Mouse (Mus musculus): ENCODE measurements around the gene Wdr25.

Gene Wdr25

GRCm38 (mm10) chr12:108934231-108934630 is 40.8 kb downstream of the Wdr25 start:
- DNase-seq (ENCODE audit: inconsistent age in 2 of 2, low spot score in 1 of 2) = no peak

DNA sequence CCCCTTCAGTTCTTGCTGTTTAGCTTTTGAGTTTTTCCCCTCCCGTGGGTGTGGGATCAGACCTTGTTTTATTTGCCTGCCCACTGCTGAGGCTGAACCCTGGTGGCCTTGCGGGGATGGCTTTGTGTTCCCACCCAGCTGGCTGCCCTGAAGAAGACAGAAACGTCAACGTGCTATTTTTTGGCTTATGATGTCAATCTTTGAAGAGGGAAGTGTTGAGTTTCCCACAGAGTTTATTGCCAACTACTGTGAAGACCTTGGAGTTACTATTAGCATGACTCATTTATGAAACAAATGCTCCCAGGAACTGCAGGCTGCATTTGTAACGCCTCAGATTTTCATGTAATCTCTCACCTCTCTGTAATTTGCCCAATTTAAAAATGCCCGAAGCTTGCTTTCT is 43.4 kb downstream of the Wdr25 start:
- peak in 1 of 2 experiments; percentile 62 for DNase-seq (ENCODE audit: inconsistent age in 2 of 2, low spot score in 1 of 2)

GRCm38 (mm10) chr12:108937506-108937905 is 44.1 kb downstream of the Wdr25 start:
- DNase-seq (ENCODE audit: inconsistent age in 2 of 2, low spot score in 1 of 2) = no peak

DNA sequence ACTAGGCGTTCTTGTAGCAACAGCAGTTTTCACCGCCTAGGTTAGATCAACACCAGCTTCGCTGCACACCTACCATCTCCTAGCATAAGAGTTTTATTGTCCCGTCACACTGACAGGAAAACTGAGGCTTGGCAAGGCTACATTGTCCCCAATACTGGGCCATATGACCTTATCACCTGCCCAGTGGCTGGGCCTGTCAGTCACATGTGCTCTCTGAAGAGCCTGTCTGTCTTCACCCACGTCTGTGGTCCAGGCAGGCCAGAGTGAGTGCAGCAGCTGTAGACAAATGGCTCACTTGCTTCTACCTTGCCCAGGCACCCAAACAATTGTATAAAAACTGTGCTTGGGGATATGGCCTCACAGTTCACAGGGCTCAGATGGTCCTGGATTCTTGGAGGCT is 45.4 kb downstream of the Wdr25 start:
- no peak for DNase-seq (ENCODE audit: inconsistent age in 2 of 2, low spot score in 1 of 2)

- DNase-seq (ENCODE audit: inconsistent age in 2 of 2, low spot score in 1 of 2) = no peak
These were observed 45.9 kb downstream of the Wdr25 start for GRCm38 (mm10) chr12:108939317-108939716.

DNA sequence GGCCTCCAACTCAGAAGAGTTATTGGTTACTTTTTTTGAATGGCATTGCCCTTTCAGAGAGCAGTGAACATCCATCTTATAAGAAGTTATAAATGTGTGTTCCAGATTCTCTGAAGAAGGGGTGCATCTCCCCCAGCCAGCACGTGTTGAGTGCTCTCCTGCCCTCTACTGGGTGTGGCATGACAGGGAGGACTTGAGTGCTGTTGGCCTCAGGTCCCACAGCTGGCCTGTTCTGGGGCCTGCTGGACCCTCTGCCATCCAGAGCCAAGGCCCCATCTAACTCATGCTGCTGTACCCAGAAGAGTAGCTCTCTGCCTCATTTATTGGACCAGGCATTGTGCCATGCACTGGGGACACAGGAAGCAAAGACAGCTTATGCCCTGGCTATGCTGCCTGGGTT is 46.8 kb downstream of the Wdr25 start:
- DNase-seq (ENCODE audit: inconsistent age in 2 of 2, low spot score in 1 of 2) = no peak

DNA sequence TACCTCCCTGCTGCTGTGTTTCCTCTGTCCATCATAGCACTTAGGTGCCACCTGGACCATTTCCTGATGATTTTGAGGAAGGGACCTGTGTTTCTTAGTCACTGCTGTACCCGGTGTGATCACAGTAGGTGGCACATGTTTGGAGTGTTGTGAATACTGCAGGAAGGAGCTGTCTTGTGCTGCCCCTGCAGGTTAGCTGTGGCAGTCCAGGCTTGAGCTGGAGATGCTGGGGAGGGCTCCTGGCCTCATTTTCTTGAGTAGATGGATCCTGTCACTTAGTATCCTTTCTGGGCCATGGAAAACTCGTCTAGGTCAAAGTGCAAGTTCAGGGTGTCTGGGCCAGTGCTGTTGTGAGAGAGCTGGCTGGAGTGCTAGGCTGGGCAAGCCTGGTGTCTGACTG is 47.9 kb downstream of the Wdr25 start:
- no peak for DNase-seq (ENCODE audit: inconsistent age in 2 of 2, low spot score in 1 of 2)

DNA sequence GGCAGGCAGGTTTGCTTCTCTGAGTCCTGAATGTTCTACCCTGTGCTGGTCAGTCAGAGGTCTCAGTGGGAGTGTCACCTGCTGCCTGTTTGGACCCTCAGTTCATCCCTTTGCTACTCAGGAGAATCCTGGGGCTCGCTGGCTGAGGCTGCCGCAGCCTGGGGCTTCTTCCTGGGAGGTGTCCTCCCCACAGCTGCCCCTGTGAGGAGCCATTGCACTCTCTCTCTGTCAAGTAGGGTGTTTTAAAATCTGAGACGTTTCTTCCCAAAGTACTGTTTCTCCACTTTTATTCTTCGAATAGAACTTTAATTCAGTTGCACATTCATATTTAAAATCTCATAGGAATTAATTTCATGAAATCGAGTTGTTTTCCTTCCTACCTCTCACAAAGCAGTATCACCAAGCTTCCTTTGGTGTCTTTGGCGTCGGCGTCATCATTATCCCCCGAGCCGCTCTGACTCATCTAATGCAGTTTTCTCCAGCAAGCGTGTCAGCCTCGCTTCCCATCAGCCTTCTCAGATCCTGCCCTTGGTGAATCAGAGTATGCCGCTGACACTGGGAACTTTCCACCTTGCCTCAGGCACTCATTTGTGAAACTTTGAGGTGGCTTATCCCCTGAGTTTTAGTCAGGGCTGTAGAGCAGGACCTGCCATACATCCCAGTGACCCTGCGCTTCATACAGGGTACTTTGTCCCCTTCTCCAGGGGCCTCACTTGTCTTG is 48.9 kb downstream of the Wdr25 start:
- peak; percentile 27 to 48 for DNase-seq (ENCODE audit: inconsistent age in 2 of 2, low spot score in 1 of 2)

GRCm38 (mm10) chr12:108953011-108953550 is 59.6 kb downstream of the Wdr25 start:
- no peak for DNase-seq (ENCODE audit: inconsistent age in 2 of 2, low spot score in 1 of 2)

- peak; percentile 22 to 40 for DNase-seq (ENCODE audit: inconsistent age in 2 of 2, low spot score in 1 of 2)
These were observed 60.4 kb downstream of the Wdr25 start for GRCm38 (mm10) chr12:108953838-108954237.

DNA sequence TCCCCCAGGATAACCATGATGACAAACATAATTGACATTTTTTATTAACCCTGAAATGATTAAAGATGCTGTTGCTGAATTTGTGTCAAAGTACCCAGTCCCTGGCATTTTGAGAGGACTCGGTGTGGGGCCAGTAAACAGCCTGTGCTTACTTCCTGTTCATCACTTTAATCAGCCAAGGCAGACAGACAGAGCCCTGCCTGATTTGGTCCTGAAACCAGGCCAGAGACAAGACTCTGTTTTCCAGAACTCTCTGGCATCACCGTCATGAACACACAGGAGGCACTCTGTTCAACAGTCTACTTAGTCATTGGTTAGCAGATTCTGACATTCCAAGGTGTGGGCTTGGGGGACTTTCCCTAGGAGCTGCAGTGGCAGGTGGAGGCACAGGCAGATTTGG is 61.0 kb downstream of the Wdr25 start:
- no peak for DNase-seq (ENCODE audit: inconsistent age in 2 of 2, low spot score in 1 of 2)

- DNase-seq (ENCODE audit: inconsistent age in 2 of 2, low spot score in 1 of 2) = no peak
These were observed 65.1 kb downstream of the Wdr25 start for GRCm38 (mm10) chr12:108958483-108958882.

DNA sequence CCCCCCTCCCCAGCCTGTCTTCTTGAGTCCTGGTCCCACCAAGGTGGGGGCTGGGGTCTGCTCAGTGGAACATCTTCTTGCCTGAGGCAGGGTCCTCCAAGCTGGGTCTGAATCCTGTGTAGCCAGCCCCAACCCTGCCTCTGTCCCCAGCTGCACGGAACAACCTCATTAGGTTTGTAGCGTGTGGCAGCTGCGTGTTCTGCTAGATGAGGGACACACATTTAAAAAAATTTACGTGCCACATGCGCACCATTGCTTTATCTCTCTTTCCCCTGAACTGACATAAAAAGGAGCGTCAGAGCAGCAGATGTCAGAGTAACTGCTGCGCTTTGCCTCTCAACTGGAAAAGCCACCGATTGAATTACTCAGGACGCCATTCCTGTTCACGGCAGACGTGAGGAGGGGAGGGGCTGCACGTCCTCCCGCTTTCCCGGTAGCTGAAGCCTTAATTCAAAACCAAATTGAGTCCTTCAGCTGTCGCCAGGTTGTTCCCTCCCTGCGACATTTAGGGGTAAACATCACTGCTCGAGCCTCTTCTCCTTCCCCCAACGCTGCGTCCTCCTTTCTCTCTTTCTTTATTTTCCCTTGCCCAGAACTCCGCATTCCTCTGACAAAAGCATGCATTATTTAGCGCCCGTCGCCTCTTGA is 65.7 kb downstream of the Wdr25 start:
- no peak for DNase-seq (ENCODE audit: inconsistent age in 2 of 2, low spot score in 1 of 2)

GRCm38 (mm10) chr12:108959639-108960219 is 66.3 kb downstream of the Wdr25 start:
- no peak for DNase-seq (ENCODE audit: inconsistent age in 2 of 2, low spot score in 1 of 2)

DNA sequence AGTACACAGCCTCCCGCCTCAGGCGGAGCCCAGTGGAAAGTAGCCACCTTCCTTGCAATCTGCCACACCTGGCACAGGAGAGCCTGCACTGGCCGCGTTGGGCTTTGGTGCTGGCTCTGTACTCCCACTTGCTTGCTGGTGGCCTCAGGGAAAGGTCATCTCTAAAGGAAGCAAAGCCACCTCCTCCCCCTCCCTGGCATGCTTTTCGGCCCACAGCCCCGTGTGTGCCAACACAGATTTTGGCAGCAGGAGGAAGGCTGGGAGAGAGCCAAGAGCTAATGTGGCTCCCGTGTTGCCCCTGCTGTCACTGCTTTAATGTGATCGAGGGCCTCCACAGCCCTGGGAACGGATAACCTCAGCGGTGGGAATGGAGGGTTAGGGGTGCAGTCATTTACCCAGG is 66.8 kb downstream of the Wdr25 start:
- DNase-seq (ENCODE audit: inconsistent age in 2 of 2, low spot score in 1 of 2) = peak; percentile 55 to 88

- DNase-seq (ENCODE audit: inconsistent age in 2 of 2, low spot score in 1 of 2) = no peak
These were observed 74.2 kb downstream of the Wdr25 start for GRCm38 (mm10) chr12:108967631-108968030.

DNA sequence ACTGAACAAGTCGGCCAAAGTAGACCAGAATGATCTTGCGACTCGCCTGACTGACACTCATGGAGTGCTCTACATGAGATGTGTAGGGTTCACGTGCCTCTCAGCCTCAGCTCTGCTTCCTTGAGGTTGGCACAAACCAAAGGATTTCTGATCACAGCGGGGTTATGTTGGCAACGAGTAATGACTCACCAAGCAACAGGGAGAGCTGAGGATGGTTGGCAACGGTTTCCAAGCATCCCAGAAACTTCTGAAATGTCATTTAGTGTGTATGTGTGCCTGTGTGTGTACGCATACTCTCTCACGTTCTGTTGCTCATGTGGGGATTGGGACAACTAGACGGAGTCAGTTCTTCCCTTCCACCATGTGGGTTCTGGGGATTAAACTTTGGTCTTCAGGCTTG is 74.6 kb downstream of the Wdr25 start:
- no peak for DNase-seq (ENCODE audit: inconsistent age in 2 of 2, low spot score in 1 of 2)

GRCm38 (mm10) chr12:108971446-108971845 is 78.0 kb downstream of the Wdr25 start:
- DNase-seq (ENCODE audit: inconsistent age in 2 of 2, low spot score in 1 of 2) = no peak

DNA sequence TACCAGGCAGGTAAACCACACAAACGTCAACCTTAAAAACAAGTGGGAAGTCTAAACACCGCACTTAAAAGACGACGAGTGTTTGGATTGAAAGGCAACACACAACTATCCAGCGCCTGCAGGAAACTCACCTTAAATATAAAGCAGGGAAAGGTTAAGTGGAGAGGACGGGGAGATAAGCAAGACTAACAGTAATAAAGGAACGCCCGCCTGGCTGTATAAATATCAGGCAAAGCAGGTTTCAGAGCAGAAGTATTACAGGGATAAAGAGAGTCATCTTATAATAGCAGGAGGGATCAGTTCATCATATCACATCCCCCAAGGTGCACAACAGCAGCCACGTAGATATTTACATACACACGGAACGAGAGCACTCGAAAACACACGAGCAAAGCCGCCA is 78.8 kb downstream of the Wdr25 start:
- no peak for DNase-seq (ENCODE audit: inconsistent age in 2 of 2, low spot score in 1 of 2)

DNA sequence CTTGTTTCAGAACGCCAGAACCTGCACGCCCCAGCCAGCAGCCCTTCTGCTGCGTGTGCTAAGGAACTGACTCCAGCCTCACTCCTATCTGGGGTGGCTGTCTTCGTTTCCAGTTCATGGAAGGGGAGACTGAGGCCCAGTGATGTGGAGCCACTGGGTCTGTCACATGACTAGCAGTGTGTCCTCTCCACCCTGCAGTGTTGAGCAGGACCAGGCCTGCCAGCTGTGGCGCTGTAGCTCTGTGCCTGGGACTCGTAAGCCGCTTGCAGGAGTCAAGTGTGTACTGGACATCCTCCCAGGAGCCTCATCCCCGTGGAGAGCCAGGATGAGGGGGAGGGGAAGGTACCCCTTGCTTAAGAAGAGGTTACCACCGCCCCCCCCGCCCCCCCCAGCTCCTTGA is 86.5 kb downstream of the Wdr25 start:
- DNase-seq (ENCODE audit: inconsistent age in 2 of 2, low spot score in 1 of 2) = no peak

- DNase-seq (ENCODE audit: inconsistent age in 2 of 2, low spot score in 1 of 2) = peak in 1 of 2 experiments; percentile 41
These were observed 88.7 kb downstream of the Wdr25 start for GRCm38 (mm10) chr12:108981941-108982683.

DNA sequence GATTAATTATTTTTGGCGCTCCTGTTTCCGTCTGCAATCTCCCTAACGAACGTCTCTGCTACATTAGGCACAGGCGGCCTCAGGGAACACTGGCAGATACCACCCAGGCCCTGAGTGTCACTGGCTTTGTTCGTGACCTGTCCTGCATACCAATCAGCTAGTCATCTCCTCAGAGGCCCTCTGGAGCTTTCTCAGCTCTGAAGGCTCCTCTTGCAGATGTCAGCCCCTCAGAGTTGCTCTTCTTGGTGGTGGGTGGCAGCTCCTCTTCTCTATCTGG is 89.2 kb downstream of the Wdr25 start:
- no peak for DNase-seq (ENCODE audit: inconsistent age in 2 of 2, low spot score in 1 of 2)
